Mouse (Mus musculus) mesoderm, embryonic 11.5 days (tissue): ENCODE results near the gene Man1c1.

Source experiments
- DNase-seq: peaks from one replicate; pipeline ENCODE4 v3.0.0-alpha.2; 2012; ENCODE audit warnings: low read depth, low spot score

Man1c1 gene

DNA sequence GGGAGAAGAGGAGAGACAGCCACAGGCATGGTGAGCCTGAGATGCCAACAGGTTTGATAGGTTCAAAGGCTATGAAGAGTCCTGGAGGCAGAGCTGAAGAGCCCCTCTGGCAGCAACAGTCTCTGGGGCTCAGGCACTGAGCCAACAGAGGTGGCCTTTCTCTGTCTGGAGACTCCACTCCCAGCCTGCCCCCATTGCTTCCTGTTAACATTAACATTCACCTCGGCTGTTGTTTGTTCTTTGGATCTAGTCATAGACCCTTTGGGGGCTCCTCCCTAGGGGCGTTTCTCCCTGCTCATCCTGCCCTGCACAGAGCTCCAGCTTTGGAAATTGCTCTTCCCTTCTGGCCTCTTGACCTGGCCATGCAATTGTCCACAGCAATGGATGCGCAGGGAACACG lies 20.9 kb upstream of the Man1c1 start:
- no peak for DNase-seq

GRCm38 (mm10) chr4:134723251-134723650 lies 19.2 kb upstream of the Man1c1 start:
- no peak for DNase-seq

- DNase-seq: no peak
These were observed 17.0 kb upstream of the Man1c1 start for GRCm38 (mm10) chr4:134721076-134721475.

- no peak for DNase-seq
These were observed 16.3 kb upstream of the Man1c1 start for GRCm38 (mm10) chr4:134720371-134720770.

DNA sequence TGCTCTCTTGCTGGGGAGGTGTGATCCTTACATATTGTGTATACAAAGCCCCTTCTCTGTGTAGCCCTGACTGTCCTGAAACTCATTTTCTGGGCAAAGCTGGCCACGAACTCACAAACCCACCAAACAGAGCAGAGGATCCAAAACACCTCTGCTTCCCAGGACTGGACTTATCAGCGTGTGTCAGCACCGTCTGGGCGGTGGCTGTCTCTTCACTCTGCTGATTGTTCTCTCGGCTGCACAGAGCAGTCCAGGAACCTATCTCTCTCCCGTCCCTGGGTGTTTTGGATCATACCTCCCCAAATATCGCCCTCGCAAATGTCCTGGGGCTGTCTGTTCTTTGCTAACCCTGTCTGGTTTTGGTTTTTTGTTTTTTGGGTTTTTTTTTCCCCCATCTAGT lies 15.4 kb upstream of the Man1c1 start:
- no peak for DNase-seq

GRCm38 (mm10) chr4:134713937-134714336 lies 9.8 kb upstream of the Man1c1 start:
- DNase-seq: peak; percentile 82

- DNase-seq: no peak
These were observed 1.2 kb upstream of the Man1c1 start for GRCm38 (mm10) chr4:134705311-134705710.

DNA sequence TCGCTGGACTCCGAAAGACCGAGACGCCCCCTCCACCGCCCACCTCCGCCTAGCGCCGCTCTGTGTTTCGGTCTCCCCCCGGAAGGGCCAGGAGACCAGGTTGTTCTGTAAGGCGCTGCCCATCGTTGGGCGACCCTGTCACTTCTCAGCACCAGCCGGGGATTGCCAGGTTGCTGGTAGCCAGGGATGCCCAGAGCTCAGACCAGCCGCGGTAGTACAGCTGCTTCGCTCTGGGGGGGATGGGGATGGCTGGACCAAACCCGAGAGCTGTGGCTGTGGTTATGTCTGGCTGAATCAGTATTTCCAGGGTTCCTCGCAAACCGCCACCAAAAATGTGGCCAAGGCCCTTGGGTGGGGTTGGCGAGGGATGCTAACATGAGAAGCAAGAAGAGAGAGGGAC lies 500 bp upstream of the Man1c1 start:
- DNase-seq: no peak

- DNase-seq: no peak
These were observed 882 bp downstream of the Man1c1 start for GRCm38 (mm10) chr4:134702981-134703834.

GRCm38 (mm10) chr4:134701934-134702333 lies 2.2 kb downstream of the Man1c1 start:
- DNase-seq: peak; percentile 84

DNA sequence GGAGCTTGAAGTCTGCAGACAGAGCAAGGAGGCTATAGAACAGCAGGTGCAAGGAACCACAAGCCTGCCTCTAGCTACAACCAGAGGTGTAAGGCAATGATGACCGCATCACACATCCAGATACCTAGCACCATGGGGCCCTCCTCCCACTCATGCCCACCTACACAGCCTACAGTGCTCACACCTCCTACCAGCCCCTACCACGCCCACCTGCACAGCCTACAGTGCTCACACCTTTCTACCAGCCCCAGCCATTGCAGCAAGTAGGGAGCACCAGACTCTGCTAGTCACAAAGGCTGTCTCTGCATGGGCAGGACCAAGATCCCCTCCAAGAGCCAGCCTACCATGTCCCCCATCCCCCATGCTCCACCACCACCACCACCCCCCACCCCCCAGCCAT lies 3.2 kb downstream of the Man1c1 start:
- no peak for DNase-seq

GRCm38 (mm10) chr4:134693202-134693940 lies 10.7 kb downstream of the Man1c1 start:
- no peak for DNase-seq

GRCm38 (mm10) chr4:134692388-134692787 lies 11.7 kb downstream of the Man1c1 start:
- DNase-seq: no peak

DNA sequence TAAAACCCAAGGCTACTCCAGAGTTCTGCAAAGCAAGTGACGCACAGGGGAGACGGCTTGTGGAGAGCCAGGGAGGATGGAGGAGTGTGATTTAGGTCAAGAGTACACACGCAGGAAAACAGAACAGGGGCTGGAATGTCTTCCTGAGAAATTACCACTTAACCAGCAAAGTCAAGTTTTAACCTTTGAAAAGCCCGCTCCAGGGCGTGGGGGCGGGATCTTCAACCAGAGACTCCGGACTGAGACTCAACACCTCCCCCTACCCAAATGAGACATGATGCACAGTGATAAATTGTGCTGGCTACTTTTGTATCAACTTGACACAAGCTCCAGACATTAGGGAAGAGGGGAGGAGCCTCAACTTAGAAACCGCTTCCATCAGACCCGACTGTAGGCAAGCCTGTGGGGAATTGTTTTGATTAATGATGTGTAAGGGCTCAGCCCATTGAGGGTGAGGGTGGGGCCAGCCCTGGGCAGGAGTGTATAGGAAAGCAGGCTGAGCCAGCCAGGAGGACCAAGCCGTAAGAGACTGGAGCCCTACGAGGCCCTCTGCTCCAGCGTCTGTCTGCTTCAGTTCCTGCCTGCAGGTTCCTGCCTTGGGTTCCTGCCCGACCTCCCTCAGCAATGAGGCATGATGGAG lies 17.9 kb downstream of the Man1c1 start:
- no peak for DNase-seq

DNA sequence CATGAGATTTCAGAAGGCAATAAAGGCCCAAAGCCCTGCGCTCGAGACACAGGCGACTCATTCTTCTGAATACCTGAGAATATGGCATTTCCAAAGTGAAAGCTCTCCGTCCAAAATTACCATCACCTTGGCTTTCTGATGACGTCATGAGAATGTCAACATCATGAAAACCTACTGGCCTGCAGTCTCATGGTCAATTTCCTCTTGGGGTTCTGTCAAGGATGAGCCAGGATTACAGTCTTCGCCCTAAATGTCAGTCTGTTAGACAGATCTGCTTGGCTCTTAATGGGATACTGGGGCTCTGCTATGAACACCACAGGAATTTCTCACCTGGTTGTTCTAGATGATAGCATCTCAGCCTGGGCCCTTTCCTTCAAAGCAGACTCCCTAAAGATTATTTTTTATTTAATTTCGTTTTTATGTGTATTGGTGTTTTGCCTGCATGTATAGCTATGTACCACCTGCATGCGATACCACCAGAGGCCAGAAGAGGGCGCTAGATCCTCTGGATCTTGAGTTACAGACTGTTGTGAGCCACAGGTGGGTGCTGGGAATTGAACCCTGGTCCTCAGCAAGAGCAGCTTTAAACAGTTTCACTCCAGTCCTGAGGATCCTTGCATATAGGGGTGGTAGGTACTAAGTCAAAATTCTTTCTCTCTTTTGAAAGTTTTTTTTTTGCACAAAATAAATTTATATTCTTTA lies 19.3 kb downstream of the Man1c1 start:
- no peak for DNase-seq

DNA sequence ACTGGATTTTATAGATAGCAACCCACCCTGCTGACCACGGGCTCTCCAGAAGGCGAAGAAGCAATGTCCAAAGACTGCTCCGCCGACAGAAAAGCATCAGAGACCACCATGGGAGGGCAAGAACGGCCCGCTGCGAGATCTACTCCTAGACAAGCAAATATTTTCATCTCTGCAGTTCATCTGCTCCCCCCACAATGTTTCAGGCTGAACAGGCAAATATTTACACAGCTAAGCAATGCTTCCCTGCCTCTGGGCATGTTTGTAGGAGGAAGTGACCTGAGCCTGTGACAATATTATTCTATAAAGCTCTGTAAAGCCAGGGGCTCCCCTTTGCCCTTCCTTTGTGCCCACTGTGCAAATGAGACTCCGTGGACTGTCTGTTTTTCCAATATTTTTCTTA lies 20.2 kb downstream of the Man1c1 start:
- DNase-seq: no peak

GRCm38 (mm10) chr4:134683008-134683407 lies 21.1 kb downstream of the Man1c1 start:
- no peak for DNase-seq

DNA sequence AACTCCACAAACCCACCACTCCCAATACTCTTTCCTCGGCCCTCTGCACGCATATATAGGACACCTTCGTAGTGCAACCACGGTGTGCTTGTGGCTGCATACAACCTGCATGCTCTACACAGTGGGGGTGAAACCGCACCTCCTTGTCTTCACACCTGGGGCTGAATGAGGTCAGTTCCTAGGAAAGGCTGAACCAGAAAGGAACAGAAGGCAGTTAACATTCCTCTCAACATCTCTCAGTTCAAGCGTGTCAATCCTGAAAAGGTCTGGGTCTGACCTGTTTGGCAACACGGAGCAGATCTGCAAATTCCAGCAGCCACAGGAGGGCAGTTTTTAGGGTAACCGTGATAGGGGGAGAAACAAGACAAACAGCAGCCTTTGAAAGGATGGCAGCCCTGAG lies 21.7 kb downstream of the Man1c1 start:
- DNase-seq: no peak

DNA sequence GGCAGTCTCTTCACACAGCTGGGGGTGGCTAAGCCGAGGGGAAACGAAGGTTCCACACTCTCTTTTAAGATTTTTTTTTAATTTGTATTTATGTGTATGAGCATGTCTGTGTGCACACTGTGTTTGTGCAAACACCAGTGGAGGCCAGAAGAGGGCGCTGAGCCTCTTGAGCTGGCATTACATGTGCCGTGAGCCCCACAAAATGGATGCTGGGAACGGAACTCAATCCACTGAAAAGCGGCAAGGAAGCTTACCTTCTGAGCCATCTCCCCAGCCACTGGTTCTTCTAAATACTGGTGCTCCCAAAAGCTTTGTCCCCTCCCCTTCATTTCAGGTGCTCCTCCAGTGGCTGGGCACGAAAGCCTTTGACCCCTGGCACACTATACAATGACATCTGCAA lies 22.3 kb downstream of the Man1c1 start:
- no peak for DNase-seq

DNA sequence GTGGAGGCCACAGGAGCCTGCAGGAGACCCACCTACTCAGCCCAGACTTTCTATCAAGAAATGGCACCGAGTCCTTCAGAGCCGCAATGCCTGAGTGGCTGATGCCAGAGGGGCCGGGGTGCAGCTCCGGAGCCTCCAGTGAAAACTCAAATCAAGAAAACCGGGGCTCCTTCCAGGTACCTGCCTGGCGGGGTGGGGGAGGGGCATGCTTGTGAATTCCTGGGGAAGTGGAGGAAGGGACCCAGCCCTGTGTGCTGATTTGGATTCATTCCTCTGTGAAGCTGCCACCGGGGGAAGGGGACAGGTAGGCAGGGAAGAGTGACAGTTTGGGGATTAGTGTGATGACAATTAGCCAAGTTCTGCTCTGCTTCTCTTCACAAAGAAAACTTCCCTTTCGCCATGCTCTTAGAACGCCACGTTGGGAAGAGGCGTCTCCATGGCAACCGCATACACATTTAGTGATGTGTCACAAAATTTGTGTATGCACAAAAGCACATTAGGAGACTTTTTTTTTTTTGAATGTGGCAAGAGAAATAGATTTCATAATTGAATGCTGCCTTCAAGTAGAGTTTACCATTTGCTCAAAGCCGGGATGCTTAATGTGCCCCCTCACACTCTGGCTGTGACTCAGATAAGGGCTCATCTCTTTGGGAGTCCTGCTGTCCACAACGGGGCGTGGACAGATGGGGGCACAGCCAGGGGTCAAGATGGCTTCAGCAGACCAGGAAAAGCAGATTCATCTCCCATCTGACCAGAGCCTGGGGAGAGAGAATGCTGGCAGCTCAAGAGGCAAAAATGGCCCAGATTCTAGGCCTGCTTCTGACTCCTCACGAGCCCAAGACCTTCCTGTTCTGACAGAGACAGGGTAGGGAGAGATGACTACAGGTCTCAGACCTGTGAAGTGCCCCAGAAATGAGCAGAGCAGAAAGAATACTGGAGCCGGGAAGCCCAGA lies 26.3 kb downstream of the Man1c1 start:
- DNase-seq: no peak

GRCm38 (mm10) chr4:134675800-134676199 lies 28.3 kb downstream of the Man1c1 start:
- no peak for DNase-seq
